Mouse (Mus musculus) 416B (cell line): ENCODE results near the gene Trim7.
A peak's percentile ranks its signal among the peaks of the same experiment; 100 is the strongest.
"Not testable (repeated sequence)": the region's sequence is repeated elsewhere in the genome, so short reads cannot be mapped to it uniquely, and the experiment has no call there.

Experiments used
- DNase-seq: peaks from one replicate; pipeline ENCODE4 v3.0.0; 2011; ENCODE audit warnings: low read depth

The Trim7 gene

GRCm38 (mm10) chr11:48825979-48826751, at the start of gene Trim7, which contains the start of gene Gm12184:
Gene Trim7, plus strand, starts transcription at chr11:48826140.
Gene Gm12184, minus strand, starts transcription at chr11:48826655.
- DNase-seq, result not testable (repeated sequence)

GRCm38 (mm10) chr11:48776664-48777063, 49.3 kb upstream of the Trim7 start:
- DNase-seq, result peak; percentile 79

GRCm38 (mm10) chr11:48777303-48777702, 48.6 kb upstream of the Trim7 start:
- no peak for DNase-seq

- peak; percentile 79 for DNase-seq
Measured at GRCm38 (mm10) chr11:48779450-48779849, 46.5 kb upstream of the Trim7 start.

- no peak for DNase-seq
Measured at GRCm38 (mm10) chr11:48782243-48782642, 43.7 kb upstream of the Trim7 start.

- peak; percentile 97 for DNase-seq
Measured at GRCm38 (mm10) chr11:48787455-48788211, 38.3 kb upstream of the Trim7 start.

GRCm38 (mm10) chr11:48788311-48789089, 37.4 kb upstream of the Trim7 start:
- DNase-seq, result peak; percentile 95

- no peak for DNase-seq
Measured at GRCm38 (mm10) chr11:48789215-48789614, 36.7 kb upstream of the Trim7 start.

GRCm38 (mm10) chr11:48789973-48790823, 35.7 kb upstream of the Trim7 start:
- peak; percentile 87 for DNase-seq

GRCm38 (mm10) chr11:48790946-48791345, 35.0 kb upstream of the Trim7 start:
- DNase-seq, result no peak

- DNase-seq, result not testable (repeated sequence)
Measured at GRCm38 (mm10) chr11:48791894-48792293, 34.0 kb upstream of the Trim7 start.

GRCm38 (mm10) chr11:48793184-48793583, 32.8 kb upstream of the Trim7 start:
- DNase-seq, result no peak

GRCm38 (mm10) chr11:48795221-48795620, 30.7 kb upstream of the Trim7 start:
- no peak for DNase-seq

- DNase-seq, result no peak
Measured at GRCm38 (mm10) chr11:48796290-48796689, 29.6 kb upstream of the Trim7 start.

- DNase-seq, result no peak
Measured at GRCm38 (mm10) chr11:48797287-48797686, 28.7 kb upstream of the Trim7 start.

GRCm38 (mm10) chr11:48798308-48798707, 27.6 kb upstream of the Trim7 start:
- DNase-seq, result no peak

- DNase-seq, result peak; percentile 43
Measured at GRCm38 (mm10) chr11:48798984-48799920, 26.7 kb upstream of the Trim7 start.

GRCm38 (mm10) chr11:48799921-48800701, 25.8 kb upstream of the Trim7 start, which contains the start of gene Rack1:
Gene Rack1, plus strand, starts transcription at chr11:48800332.
- peak; percentile 97 for DNase-seq
